ENCODE assay signal across 8 mouse cellular contexts in genomic region chr7:49428947-49429346, GRCm38 (mm10).
A peak's percentile ranks its signal among the peaks of the same experiment; 100 is the strongest.
DNase-seq lines count a peak whose midpoint lies in the region; ATAC-seq and TF ChIP-seq lines count a peak whose summit lies in the region.

No protein-coding gene starts in this region.

- no peak overlapping the region for H3K4me3 ChIP-seq in lung, embryonic 14.5 days (ENCODE audit: low read depth, low read length)
- no peak overlapping the region for H3K4me3 ChIP-seq in forebrain, embryonic 14.5 days (ENCODE audit: low read depth, low read length)
- H3K4me3 ChIP-seq in liver, embryonic 15.5 days (replicated peaks), result no peak overlapping the region
- H3K4me3 ChIP-seq in stomach, embryonic 16.5 days (replicated peaks; ENCODE audit: low read length), result no peak overlapping the region
- H3K4me3 ChIP-seq in gastrocnemius, adult 2 months, result no peak overlapping the region

- no peak overlapping the region for H3K4me2 ChIP-seq in lung, embryonic 14.5 days
- no peak overlapping the region for H3K4me2 ChIP-seq in forebrain, embryonic 14.5 days (ENCODE audit: low read length)
- no peak overlapping the region for H3K4me2 ChIP-seq in liver, embryonic 15.5 days
- no peak overlapping the region for H3K4me2 ChIP-seq in stomach, embryonic 16.5 days (ENCODE audit: low read depth, low read length)

- H3K9me3 ChIP-seq in lung, embryonic 14.5 days (ENCODE audit: low read depth, low read length), result no peaks in the 10 kb centered on the region
- no peaks in the 10 kb centered on the region for H3K9me3 ChIP-seq in forebrain, embryonic 14.5 days (replicated peaks; ENCODE audit: control insufficient read depth, low read length)
- H3K9me3 ChIP-seq in liver, embryonic 15.5 days (replicated peaks), result no peaks in the 10 kb centered on the region
- no peaks in the 10 kb centered on the region for H3K9me3 ChIP-seq in stomach, embryonic 16.5 days (replicated peaks; ENCODE audit: control insufficient read depth, low read length)

- TF ChIP-seq CTCF in lung, embryonic 14.5 days (IDR thresholded peaks at IDR 0.05; ENCODE audit: low read depth), result no peak
- TF ChIP-seq CTCF in gastrocnemius, adult 2 months (IDR thresholded peaks at IDR 0.05), result no peak

- no peaks in the 10 kb centered on the region for H3K27me3 ChIP-seq in lung, embryonic 14.5 days (ENCODE audit: insufficient read depth, low read length)
- no peaks in the 10 kb centered on the region for H3K27me3 ChIP-seq in forebrain, embryonic 14.5 days (replicated peaks; ENCODE audit: control insufficient read depth, insufficient read depth, low read length)
- H3K27me3 ChIP-seq in liver, embryonic 15.5 days, result no peaks in the 10 kb centered on the region
- no peaks in the 10 kb centered on the region for H3K27me3 ChIP-seq in stomach, embryonic 16.5 days (ENCODE audit: control insufficient read depth, insufficient read depth, low read length)

- no peaks in the 10 kb centered on the region for H3K36me3 ChIP-seq in lung, embryonic 14.5 days (ENCODE audit: insufficient read depth)
- H3K36me3 ChIP-seq in forebrain, embryonic 14.5 days (ENCODE audit: control insufficient read depth, insufficient read depth, low read length), result no peaks in the 10 kb centered on the region
- no peaks in the 10 kb centered on the region for H3K36me3 ChIP-seq in liver, embryonic 15.5 days (replicated peaks)
- H3K36me3 ChIP-seq in stomach, embryonic 16.5 days (ENCODE audit: control insufficient read depth, insufficient read depth, low read length), result no peaks in the 10 kb centered on the region

- ATAC-seq in lung, embryonic 14.5 days (ENCODE audit: insufficient read depth), result peak; percentile 92
- peak; percentile 73 for ATAC-seq in forebrain, embryonic 14.5 days
- ATAC-seq in liver, embryonic 15.5 days (ENCODE audit: insufficient read depth), result peak; percentile 83
- peak; percentile 68; the same call in 1 of the 2 replicates for ATAC-seq in stomach, embryonic 16.5 days (ENCODE audit: insufficient read depth, low FRiP score)

- DNase-seq in lung, embryonic 14.5 days, result peak; percentile 67
- DNase-seq in lung, postnatal 10 days, result no peak
- DNase-seq in forebrain, embryonic 14.5 days (ENCODE audit: low spot score), result peak; percentile 46
- DNase-seq in gastrocnemius, adult 2 months, result no peak
- DNase-seq in spleen, postnatal 36 days (ENCODE audit: low spot score in 2 of 2), result no peak
- no peak for DNase-seq in left cerebral cortex, postnatal 4 days

- no peak overlapping the region for H3K27ac ChIP-seq in lung, embryonic 14.5 days (ENCODE audit: low read depth)
- no peak overlapping the region for H3K27ac ChIP-seq in forebrain, embryonic 14.5 days (ENCODE audit: low read depth, low read length)
- no peak overlapping the region for H3K27ac ChIP-seq in liver, embryonic 15.5 days (replicated peaks)
- H3K27ac ChIP-seq in stomach, embryonic 16.5 days (ENCODE audit: low read length), result no peak overlapping the region
- H3K27ac ChIP-seq in gastrocnemius, adult 2 months, result no peak overlapping the region

- H3K9ac ChIP-seq in lung, embryonic 14.5 days, result no peak overlapping the region
- no peak overlapping the region for H3K9ac ChIP-seq in forebrain, embryonic 14.5 days (ENCODE audit: low read length)
- H3K9ac ChIP-seq in liver, embryonic 15.5 days, result no peak overlapping the region
- no peak overlapping the region for H3K9ac ChIP-seq in stomach, embryonic 16.5 days (ENCODE audit: low read length)

- 58% methylated on average over 5 of the region's 5 CpGs for WGBS in lung, embryonic 14.5 days
- 72% methylated on average over 5 of the region's 5 CpGs for WGBS in forebrain, embryonic 14.5 days
- WGBS in liver, embryonic 15.5 days (ENCODE audit: insufficient replicate concordance), result 61% methylated on average over 5 of the region's 5 CpGs
- WGBS in stomach, embryonic 16.5 days, result 73% methylated on average over 5 of the region's 5 CpGs

- intact Hi-C loops in gastrocnemius, adult 2 months (cut with DNase I), result loop anchor here (5.0 kb wide), 2 partner anchors 87 to 157 kb away; no protein-coding TSS in a partner anchor
- intact Hi-C loops in left cerebral cortex, postnatal 4 days (cut with DNase I), result loop anchor here (5.0 to 10.0 kb wide), 2 partner anchors 174 to 297 kb away; no protein-coding TSS in a partner anchor

- H3K4me1 ChIP-seq in lung, embryonic 14.5 days (ENCODE audit: insufficient read depth), result peaks cover 6% of the 10 kb centered on the region
- H3K4me1 ChIP-seq in forebrain, embryonic 14.5 days (ENCODE audit: control insufficient read depth, insufficient read depth, low read length), result no peaks in the 10 kb centered on the region
- H3K4me1 ChIP-seq in liver, embryonic 15.5 days (replicated peaks), result no peaks in the 10 kb centered on the region
- H3K4me1 ChIP-seq in stomach, embryonic 16.5 days (ENCODE audit: control insufficient read depth, insufficient read depth, low read length), result no peaks in the 10 kb centered on the region

Comparison
In these comparisons a context has a peak if more than half of its experiments do, and no peak if none do; other contexts are left out.
1. DNase-seq: peak in lung, embryonic 14.5 days (single experiment) and forebrain, embryonic 14.5 days (single experiment); none in lung, postnatal 10 days (single experiment), gastrocnemius, adult 2 months (single experiment), spleen, postnatal 36 days (0 of 2) and left cerebral cortex, postnatal 4 days (single experiment).
2. Peak in every context shown above with its lines, with median percentiles within 50 percentile points of each other: ATAC-seq.